Mouse (Mus musculus) lung, adult 2 months (tissue): ENCODE data around the gene Eif3b. TPM values are rescaled to one million over a fixed set of nuclear protein-coding genes. Genes with fewer than 3 reads are reported as not detected.
A peak's percentile ranks its signal among the peaks of the same experiment; 100 is the strongest.

Experiments
- DNase-seq: peaks from one replicate; pipeline ENCODE4 v3.0.0; 2022
- H3K4me1 ChIP-seq: fragments of 200-500 bp; 2 replicates; pipeline ENCODE4 v1.6.1; 2011; ENCODE audit warnings: low read length; ENCODE audit not compliant: control insufficient read depth, insufficient read depth
- H3K4me3 ChIP-seq: fragments of 200-500 bp; replicated peaks from 2 replicates; pipeline ENCODE3; 2011; ENCODE audit warnings: low read depth, mild to moderate bottlenecking, control low read depth, low read length; ENCODE audit errors: extremely low read depth
- CTCF ChIP-seq: fragments of 200-500 bp; IDR thresholded peaks from 2 replicates; pipeline ENCODE4 v1.5.1; 2011; ENCODE audit warnings: mild to moderate bottlenecking, low read length, control low read depth; ENCODE audit not compliant: insufficient read depth
- POLR2A ChIP-seq: fragments of 200-500 bp; IDR thresholded peaks from 2 replicates; pipeline ENCODE4 v1.6.1; 2011; ENCODE audit warnings: low read depth, mild to moderate bottlenecking, control low read depth, low read length, borderline replicate concordance; ENCODE audit errors: extremely low read depth
- WGBS: fragments of 180-500 bp; shearing (Covaris S2); methylation state at CpG from one replicate; pipeline ENCODE4 v1.1.7; 2018; 5-methylcytosine and 5-hydroxymethylcytosine counted together
- polyA plus RNA-seq: library from polyadenylated mRNA; depleted of rRNA; stranded (reverse); fragments of >200 nt; gene quantifications from 2 replicates; pipeline ENCODE4 v1.2.3, GENCODE M21; 2012

Eif3b gene
- polyA plus RNA-seq, 1 experiment, result 83.0 TPM

DNA sequence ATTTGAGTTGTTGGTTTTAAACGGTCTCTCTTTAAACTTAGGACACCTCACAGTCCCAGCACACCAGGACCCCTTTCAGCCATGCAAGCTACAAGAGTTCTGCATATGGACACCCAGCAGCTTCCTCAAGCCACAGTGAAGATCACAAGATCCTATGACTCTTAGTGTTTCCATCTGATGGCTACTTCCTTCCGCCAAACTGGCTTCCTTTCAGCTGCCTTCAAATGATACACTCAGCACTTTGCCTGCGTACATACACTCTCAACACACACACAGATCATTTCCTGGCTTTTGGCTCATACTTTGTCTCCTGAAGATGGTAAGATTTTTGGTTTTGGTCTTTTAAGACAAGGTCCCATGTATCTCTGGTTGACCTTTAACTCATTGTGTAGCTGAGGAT is 26.4 kb upstream of the Eif3b start:
- DNase-seq, result no peak
- Histone ChIP-seq H3K4me1 (peaks cover 5% of the 10 kb centered on the region), H3K4me3 (no peak overlapping the region)
- no peak for TF ChIP-seq POLR2A
- TF ChIP-seq CTCF, result no peak
- WGBS, result 59% methylated on average over 3 of the region's 3 CpGs

DNA sequence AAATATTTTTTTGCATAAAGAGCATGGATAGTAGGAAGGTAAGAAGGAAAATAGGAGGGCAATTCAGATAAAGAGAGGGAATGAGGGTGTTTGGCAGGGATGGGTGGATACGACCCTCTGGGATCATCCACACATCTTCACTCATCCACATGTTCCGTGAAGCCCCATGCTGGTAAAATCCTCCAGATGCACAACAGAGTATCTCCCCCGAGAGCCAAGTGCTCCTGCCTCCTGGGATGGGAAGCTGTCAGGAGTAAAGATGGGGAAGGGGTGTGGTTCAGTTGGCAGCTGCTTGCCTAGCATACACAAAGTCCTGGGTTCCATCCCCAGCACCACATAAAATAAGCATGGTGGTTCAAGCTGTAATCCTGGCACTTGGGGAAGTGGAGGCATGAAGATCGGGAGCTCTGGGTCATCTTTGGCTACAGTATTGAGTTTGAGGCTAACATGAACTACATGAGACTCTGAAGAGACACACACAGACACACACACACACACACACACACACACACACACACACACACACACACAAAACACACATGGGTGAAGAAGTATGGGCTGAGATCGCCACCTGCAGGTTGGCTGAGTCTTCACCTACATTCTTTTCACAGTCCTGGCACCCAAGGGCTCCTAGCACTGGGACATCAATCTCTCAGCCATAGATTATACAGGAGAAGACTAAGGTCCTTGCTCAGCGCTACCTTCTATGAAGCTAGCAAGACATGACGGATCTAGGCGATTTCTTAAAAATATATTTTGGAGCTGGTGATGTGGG is 22.8 kb upstream of the Eif3b start:
- no peaks in the 10 kb centered on the region for H3K4me1 ChIP-seq
- no peak for TF ChIP-seq POLR2A
- TF ChIP-seq CTCF, result peak; percentile 76
- no peak overlapping the region for H3K4me3 ChIP-seq
- 59% methylated on average over 8 of the region's 8 CpGs for WGBS
- DNase-seq, result peak; percentile 46

DNA sequence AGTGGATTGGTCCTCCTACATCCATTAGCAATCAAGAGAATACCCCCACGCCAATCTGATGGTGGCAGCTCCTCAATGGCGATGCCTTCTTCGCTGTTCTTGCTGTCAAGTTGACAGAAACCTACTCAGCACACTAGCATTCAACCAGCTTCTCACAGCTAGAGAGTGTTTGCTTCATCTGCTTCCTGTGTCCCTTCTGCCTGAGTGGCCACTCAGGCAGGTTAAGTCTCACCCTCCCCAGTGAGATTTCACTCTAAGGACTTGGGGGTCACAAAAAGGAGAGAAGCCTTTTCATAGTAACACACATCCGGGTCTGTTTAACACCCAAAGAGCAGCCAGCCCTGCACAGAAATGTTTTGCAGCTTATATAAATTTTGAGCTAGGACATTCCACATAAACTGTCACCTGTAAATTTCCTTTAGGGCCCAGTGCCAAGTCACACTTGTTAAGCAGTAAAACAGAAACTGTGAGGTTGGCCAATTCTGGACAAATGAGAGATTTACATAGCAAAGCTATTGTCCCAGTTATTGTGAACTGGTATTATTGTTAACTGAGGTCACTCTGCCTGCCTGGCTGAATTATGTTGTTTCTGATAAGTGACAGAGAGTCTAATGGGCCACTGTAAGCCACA is 16.4 kb upstream of the Eif3b start:
- Histone ChIP-seq H3K4me3 (no peak overlapping the region), H3K4me1 (no peaks in the 10 kb centered on the region)
- WGBS, result 51% methylated on average over 4 of the region's 4 CpGs
- TF ChIP-seq CTCF (no peak), POLR2A (no peak)
- DNase-seq, result no peak

DNA sequence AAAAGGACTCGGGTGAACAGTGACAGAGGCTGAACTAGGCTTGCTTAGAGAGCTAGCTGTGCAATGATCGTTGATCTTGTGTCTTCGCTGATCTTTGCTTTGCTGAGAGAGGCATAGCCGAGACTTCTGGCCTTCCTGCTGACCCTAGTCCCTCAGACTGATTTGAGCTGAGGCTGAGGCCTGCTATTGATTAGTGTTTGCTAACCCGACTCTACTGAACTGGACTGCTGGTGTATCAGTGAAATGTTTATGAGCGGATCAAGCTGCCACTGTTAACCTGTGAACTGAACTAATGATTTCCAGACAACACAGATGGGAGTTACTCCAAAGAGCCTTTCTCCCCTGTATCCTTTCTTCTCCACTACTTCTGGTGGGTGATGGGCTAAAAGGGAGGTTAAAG is 14.0 kb upstream of the Eif3b start:
- no peak overlapping the region for H3K4me3 ChIP-seq
- H3K4me1 ChIP-seq, result no peaks in the 10 kb centered on the region
- no peak for DNase-seq
- WGBS, result 82% methylated on average over 6 of the region's 6 CpGs
- TF ChIP-seq POLR2A (no peak), CTCF (no peak)

DNA sequence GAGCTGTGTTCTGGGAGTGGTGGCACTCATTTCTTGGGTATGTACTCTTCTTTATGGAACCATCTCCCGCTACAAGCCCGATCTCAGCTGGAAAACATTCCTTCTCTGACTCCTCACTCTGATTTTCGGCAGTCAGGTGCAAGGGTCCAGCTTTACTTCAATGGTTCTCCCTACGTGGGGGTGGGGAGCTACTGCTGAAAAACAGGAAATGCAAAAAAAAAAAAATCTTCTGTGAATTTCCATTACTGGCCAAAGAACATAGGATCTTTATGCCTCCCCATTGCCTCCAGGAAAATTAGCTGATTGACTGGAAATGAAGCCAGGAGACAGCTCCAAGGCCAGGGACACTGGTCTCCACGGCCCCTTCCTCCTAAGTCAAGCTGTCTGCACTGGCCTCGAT is 12.5 kb upstream of the Eif3b start:
- H3K4me1 ChIP-seq, result no peaks in the 10 kb centered on the region
- H3K4me3 ChIP-seq, result no peak overlapping the region
- WGBS, result 52% methylated on average over 6 of the region's 6 CpGs
- no peak for DNase-seq
- TF ChIP-seq CTCF (no peak), POLR2A (no peak)

DNA sequence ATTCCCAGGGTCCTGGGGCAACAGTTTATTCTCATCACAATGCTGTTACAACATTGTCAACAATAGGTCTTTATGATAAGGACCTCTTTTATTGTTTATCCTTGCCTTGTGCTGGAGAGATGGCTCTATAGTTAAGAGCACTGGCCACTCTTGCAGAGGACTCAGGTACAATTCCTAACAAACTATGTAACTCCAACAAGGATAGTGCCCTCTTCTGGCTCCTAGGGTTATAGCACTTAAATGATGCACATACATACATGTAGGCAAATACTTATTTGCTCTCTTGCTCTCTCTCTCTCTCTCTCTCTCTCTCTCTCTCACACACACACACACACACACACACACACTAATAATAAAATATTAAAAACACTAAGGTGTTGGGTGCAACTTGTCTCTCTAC is 10.3 kb upstream of the Eif3b start:
- Histone ChIP-seq H3K4me3 (no peak overlapping the region), H3K4me1 (no peaks in the 10 kb centered on the region)
- DNase-seq, result no peak
- TF ChIP-seq POLR2A (no peak), CTCF (no peak)

DNA sequence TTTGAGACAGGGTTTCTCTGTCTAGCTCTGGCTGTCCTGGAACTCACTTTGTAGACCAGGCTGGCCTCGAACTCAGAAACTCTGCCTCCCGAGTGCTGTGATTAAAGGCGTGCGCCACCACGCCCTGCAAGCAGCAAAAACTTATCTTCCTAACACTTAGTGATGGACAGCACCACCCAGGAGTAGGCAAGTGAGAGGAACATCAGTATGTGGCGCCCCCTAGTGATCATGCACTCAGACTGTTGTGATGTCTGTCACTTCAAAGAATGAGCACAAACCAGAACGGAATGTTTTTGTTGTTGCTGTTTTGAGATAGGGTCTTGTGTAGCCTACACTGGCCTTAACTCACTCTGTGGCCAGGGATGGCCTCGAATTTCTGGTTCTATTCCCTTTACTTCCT is 7.8 kb upstream of the Eif3b start:
- peak; percentile 68 for DNase-seq
- no peak overlapping the region for H3K4me3 ChIP-seq
- H3K4me1 ChIP-seq, result no peaks in the 10 kb centered on the region
- peak; percentile 63 for TF ChIP-seq CTCF
- no peak for TF ChIP-seq POLR2A
- 19% methylated on average over 8 of the region's 8 CpGs for WGBS

DNA sequence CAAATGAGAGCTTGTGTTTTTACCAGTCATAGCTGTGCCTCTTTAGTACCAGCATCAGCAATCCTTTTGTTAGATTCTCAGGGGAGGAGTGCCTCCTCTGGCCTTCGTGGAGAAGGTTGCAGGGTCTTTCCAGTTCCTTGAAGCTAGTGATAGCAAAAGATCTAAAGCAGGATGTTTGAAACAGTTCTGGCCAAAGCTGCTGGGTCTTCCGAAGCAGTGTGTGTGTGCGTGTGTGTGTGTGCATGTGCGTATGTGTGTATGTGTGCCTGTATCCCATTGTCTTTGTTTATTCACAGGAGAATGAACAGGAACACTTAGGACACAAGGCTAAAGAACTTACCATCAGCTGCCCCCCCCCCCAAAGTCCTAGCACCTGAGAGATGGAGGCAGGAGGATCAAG is 4.5 kb upstream of the Eif3b start:
- TF ChIP-seq CTCF (no peak), POLR2A (no peak)
- no peak for DNase-seq
- 51% methylated on average over 4 of the region's 4 CpGs for WGBS
- Histone ChIP-seq H3K4me1 (no peaks in the 10 kb centered on the region), H3K4me3 (no peak overlapping the region)

DNA sequence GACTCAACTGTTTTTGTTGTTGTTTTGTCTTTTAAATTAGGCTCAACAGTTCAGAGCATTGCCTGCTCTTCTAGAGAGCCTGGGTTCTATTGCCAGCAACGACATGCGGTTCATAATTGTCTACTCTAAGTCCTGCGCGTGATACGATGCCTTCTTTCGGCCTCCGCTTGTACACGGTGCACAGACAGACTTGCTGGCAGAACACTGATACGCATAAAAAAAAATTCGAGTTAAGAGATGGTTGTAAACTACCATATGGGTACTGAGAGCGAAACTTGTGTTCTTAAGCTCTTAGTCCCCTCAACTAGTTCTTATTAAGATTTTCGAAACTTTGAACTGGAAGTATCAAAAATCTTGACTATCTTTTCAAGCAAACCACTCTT is 1.0 kb upstream of the Eif3b start:
- Histone ChIP-seq H3K4me1 (peaks cover 7% of the 10 kb centered on the region; the same call in 1 of the 2 replicates), H3K4me3 (peak overlapping the region; percentile 90)
- TF ChIP-seq POLR2A (no peak), CTCF (no peak)
- no peak for DNase-seq
- WGBS, result under 1% methylated on average over 12 of the region's 12 CpGs

DNA sequence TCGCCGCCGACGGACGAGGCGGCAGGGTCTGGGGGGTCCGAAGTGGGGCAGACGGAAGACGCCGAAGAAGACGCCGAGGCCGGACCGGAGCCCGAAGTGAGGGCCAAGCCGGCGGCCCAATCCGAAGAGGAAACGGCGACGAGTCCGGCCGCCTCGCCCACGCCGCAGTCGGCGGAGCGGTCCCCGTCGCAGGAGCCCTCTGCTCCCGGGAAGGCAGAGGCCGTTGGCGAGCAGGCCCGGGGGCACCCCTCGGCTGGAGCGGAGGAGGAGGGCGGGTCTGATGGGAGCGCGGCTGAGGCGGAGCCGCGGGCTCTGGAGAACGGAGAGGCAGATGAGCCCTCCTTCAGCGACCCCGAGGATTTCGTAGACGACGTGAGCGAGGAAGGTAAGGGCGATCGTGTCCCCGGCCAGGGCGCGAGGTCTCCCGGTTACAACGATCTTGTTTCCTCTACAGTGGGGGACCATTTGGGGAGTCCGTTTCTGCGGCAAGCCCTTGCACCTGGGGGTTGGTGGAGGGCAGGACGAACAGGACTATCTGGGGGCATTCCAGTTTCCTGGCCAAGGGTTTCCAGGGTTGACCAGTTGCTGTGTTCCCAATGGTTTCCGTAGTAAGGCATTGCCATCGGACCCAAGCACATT is 433 bp downstream of the Eif3b start:
- TF ChIP-seq CTCF (no peak), POLR2A (no peak)
- peaks cover 7% of the 10 kb centered on the region; the same call in 1 of the 2 replicates for H3K4me1 ChIP-seq
- WGBS, result under 1% methylated on average over 62 of the region's 62 CpGs
- peak; percentile 15 for DNase-seq
- H3K4me3 ChIP-seq, result peak overlapping the region; percentile 90
